Mouse (Mus musculus): ENCODE measurements around the gene Mink1. TPM values are rescaled to one million over a fixed set of nuclear protein-coding genes. Genes with fewer than 3 reads are reported as not detected.
A peak's percentile ranks its signal among the peaks of the same experiment; 100 is the strongest.

Mink1 gene
- polyA plus RNA-seq, 1 experiment: 151 TPM

DNA sequence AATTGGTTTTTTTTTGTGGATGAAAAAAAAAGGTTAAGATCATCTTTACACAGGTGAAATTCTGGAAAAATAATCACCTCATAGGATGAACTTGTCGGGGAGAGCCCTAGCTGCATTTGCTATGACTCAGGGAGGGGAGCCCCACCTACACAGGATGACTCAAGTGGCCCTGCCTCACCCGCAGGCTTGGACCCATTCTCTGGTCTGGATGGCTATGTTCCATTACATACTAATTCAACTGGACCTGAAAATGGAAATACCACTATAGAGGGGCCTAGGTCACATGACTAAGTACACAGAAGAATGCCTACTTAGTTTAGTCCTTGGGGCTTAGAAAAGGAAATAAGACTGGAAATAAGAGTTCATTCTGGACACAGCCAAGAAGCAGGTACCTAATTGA lies 88.7 kb downstream of the Mink1 start:
- Histone ChIP-seq H3K36me3 (ENCODE audit: control insufficient read depth, insufficient read depth, low read length) (peaks cover 44% of the 10 kb centered on the region), H3K27ac (ENCODE audit: control insufficient read depth, insufficient read depth, low read length) (peak overlapping the region; percentile 84; the same call in 1 of the 2 replicates), H3K4me1 (replicated peaks; ENCODE audit: control insufficient read depth, insufficient read depth, low read length) (peaks cover 34% of the 10 kb centered on the region), H3K27me3 (ENCODE audit: control insufficient read depth, insufficient read depth, low read length) (no peaks in the 10 kb centered on the region), H3K4me3 (ENCODE audit: control insufficient read depth, insufficient read depth, low read length) (peak overlapping the region; percentile 10; the same call in 1 of the 2 replicates)
- TF ChIP-seq POLR2A (IDR thresholded peaks at IDR 0.05; ENCODE audit: control insufficient read depth, extremely low read depth, insufficient read depth, low read length, poor library complexity): no peak
- no peak for TF ChIP-seq CTCF (IDR thresholded peaks at IDR 0.05; ENCODE audit: borderline replicate concordance, control insufficient read depth, extremely low read depth, insufficient read depth, low read length, poor library complexity)
- 70% methylated on average over 2 of the region's 2 CpGs for WGBS
- DNase-seq: peak; percentile 7

DNA sequence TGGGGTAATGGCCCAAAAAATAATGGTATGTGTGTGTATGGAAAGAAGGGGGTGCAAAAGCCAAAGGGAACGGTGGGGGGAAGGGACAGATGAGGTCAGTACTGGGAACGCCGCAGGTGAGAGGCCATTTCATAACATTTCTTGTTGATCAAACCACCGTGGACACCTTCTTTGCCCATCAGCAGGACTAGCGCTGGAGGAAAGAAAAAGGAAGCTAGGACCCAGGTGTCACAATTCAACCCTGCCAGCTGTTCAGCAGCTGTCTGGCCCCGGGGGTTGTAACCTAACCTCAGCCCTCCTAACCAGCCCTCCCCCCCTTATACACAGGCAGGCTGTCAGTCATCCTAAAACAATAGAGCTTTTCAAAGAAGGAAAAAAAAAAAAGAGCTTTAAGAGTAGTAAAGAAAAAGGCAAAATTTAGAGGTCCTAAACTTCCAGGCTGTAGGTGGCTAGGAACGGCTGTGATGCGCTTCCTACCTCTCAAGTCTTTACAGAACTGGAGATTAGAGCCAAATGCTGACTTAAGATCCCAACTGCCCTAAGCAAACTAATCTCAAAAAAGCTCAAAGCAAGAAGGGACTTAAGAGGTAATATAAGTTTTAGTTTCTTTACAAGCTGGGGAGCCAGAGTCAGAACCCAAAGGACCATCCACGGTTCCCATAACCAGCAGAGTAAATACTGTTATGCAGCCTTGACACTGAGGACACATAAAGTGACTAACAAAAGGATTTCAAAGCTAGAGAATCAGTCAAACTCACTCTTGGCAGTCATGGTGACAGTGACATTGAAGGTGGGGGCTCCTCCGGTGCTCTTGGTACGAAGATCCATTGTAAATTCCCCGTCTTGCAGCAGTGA lies 89.6 kb downstream of the Mink1 start:
- DNase-seq: peak; percentile 65
- TF ChIP-seq POLR2A (IDR thresholded peaks at IDR 0.05; ENCODE audit: control insufficient read depth, extremely low read depth, insufficient read depth, low read length, poor library complexity): no peak
- no peak for TF ChIP-seq CTCF (IDR thresholded peaks at IDR 0.05; ENCODE audit: borderline replicate concordance, control insufficient read depth, extremely low read depth, insufficient read depth, low read length, poor library complexity)
- Histone ChIP-seq H3K4me3 (ENCODE audit: control insufficient read depth, insufficient read depth, low read length) (peak overlapping the region; percentile 100), H3K27ac (ENCODE audit: control insufficient read depth, insufficient read depth, low read length) (peak overlapping the region; percentile 99), H3K36me3 (ENCODE audit: control insufficient read depth, insufficient read depth, low read length) (peaks cover 44% of the 10 kb centered on the region), H3K27me3 (ENCODE audit: control insufficient read depth, insufficient read depth, low read length) (no peaks in the 10 kb centered on the region), H3K4me1 (replicated peaks; ENCODE audit: control insufficient read depth, insufficient read depth, low read length) (peaks cover 40% of the 10 kb centered on the region)
- WGBS: 24% methylated on average over 12 of the region's 12 CpGs

DNA sequence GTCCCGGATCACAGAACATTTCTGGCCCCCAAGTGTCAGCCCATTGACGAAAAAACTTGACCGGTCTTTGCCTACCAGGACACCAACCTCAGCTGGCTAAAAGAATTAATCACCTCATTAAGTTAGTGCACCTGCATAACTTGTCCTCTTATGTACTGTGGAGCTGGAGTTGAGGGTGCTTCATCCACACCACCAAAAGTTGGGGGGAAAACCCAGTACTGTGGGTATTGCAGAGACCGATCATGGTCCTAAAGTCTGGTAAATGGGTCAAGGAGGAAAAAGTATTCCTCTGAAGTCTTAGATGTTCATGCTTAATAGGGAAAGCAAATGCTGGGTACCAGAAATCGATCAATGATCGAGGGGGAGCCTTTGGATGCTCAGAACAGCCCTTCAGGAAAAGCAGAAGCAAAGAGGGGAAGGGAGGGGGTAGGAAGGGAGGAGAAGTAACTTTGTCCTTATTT lies 90.2 kb downstream of the Mink1 start:
- Histone ChIP-seq H3K4me3 (ENCODE audit: control insufficient read depth, insufficient read depth, low read length) (peak overlapping the region; percentile 100), H3K27ac (ENCODE audit: control insufficient read depth, insufficient read depth, low read length) (peak overlapping the region; percentile 99), H3K27me3 (ENCODE audit: control insufficient read depth, insufficient read depth, low read length) (no peaks in the 10 kb centered on the region), H3K4me1 (replicated peaks; ENCODE audit: control insufficient read depth, insufficient read depth, low read length) (peaks cover 46% of the 10 kb centered on the region), H3K36me3 (ENCODE audit: control insufficient read depth, insufficient read depth, low read length) (peaks cover 44% of the 10 kb centered on the region)
- WGBS: 7% methylated on average over 6 of the region's 6 CpGs
- DNase-seq: no peak
- TF ChIP-seq POLR2A (IDR thresholded peaks at IDR 0.05; ENCODE audit: control insufficient read depth, extremely low read depth, insufficient read depth, low read length, poor library complexity) (no peak), CTCF (IDR thresholded peaks at IDR 0.05; ENCODE audit: borderline replicate concordance, control insufficient read depth, extremely low read depth, insufficient read depth, low read length, poor library complexity) (no peak)

DNA sequence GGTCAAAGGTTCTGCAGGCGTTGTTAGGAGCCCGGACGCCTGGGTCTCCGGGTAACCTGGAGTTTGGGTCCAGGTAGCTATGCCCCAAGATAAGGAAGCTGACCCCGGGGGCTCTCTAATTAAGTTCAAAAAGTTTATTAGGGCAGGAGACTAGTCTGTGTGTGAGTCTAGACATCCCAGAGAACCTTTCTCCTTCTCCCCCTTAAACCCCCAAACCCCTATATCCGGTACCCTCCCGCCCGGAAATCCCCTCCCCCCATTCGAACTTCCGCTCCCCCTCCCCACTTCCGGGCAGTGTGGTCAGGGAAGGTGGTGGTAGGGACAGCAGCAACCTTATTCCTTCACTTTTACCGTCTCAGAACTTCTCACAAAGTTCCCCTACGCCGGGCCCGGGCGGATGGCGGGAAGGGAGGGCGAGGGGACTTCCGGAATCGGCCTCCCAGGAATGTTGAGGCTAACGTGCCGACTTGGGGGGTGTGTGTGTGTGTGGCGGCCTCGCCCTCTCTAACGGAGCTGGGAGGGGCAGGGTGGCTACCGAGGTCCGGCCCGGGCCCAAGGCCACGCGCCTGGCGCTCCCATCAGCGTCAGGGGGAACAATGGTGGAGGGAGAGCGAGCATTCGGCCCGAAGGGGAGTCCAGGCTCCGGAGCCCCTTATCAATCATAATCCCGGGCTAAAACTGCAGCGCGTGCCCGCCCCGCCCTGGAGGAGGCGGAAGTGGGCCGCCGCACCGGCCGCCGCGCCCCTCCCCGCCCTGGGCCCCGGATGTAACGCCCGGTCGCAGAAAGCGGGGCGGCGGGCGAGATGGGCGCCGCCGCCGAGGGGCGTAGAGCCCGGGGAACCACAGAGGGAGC lies 90.9 kb downstream of the Mink1 start:
- Histone ChIP-seq H3K36me3 (ENCODE audit: control insufficient read depth, insufficient read depth, low read length) (peaks cover 44% of the 10 kb centered on the region), H3K4me3 (ENCODE audit: control insufficient read depth, insufficient read depth, low read length) (peak overlapping the region; percentile 100), H3K27me3 (ENCODE audit: control insufficient read depth, insufficient read depth, low read length) (no peaks in the 10 kb centered on the region), H3K27ac (ENCODE audit: control insufficient read depth, insufficient read depth, low read length) (peak overlapping the region; percentile 99), H3K4me1 (replicated peaks; ENCODE audit: control insufficient read depth, insufficient read depth, low read length) (peaks cover 53% of the 10 kb centered on the region)
- DNase-seq: peak; percentile 81
- TF ChIP-seq POLR2A (IDR thresholded peaks at IDR 0.05; ENCODE audit: control insufficient read depth, extremely low read depth, insufficient read depth, low read length, poor library complexity) (no peak), CTCF (IDR thresholded peaks at IDR 0.05; ENCODE audit: borderline replicate concordance, control insufficient read depth, extremely low read depth, insufficient read depth, low read length, poor library complexity) (peak; percentile 29; the same call in 1 of the 2 replicates)
- under 1% methylated on average over 63 of the region's 63 CpGs for WGBS

DNA sequence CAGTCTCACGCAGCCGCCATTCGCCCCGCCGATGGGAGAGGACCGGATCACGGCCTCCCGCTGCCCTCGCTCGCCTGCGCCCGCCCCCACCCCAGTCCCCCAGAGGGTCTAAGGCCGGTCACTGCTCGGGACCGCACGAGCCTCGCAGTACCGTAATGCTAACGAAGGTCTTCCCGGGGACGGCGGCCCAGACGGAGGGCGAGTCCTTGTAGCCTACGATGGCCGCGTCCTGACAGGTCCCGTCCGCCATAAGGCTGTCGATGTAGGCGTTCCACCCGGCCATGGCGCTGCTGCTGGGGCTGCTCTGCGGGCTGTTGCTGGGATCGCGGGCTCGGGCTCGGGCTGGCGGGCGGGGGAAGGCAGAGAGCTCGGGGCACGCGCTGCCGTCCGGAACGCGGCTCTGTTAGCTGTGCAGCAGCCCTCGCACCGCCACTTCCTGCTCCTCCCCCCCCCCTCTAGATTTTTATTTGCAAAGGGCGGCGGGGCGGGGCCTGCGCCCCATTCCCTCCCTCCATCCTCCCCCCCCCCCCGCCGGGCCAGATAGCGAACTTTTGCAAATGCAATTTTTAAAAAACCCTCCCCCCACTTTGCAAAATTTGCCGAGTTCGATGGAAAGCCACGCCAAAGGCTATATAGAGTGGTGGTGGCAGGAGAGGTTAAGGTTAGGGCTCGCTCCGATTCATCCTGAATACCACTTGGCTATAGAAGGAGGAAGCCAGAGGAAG lies 91.7 kb downstream of the Mink1 start, which contains the start of gene Pfn1:
TSS of gene Pfn1 (minus strand) at position 447 of the 725 bp plus-strand sequence.
- TF ChIP-seq CTCF (IDR thresholded peaks at IDR 0.05; ENCODE audit: borderline replicate concordance, control insufficient read depth, extremely low read depth, insufficient read depth, low read length, poor library complexity) (0 out of 2 replicates have a peak, but pooled peaks have one; percentile 19), POLR2A (IDR thresholded peaks at IDR 0.05; ENCODE audit: control insufficient read depth, extremely low read depth, insufficient read depth, low read length, poor library complexity) (peak; percentile 93)
- H3K4me3 ChIP-seq (ENCODE audit: control insufficient read depth, insufficient read depth, low read length): peak within 1 kb of the TSS; percentile 100
- under 1% methylated on average over 61 of the region's 61 CpGs for WGBS
- peaks cover 37% of the 10 kb centered on the region for H3K36me3 ChIP-seq (ENCODE audit: control insufficient read depth, insufficient read depth, low read length)
- DNase-seq: peak; percentile 79
- no peaks in the 10 kb centered on the region for H3K27me3 ChIP-seq (ENCODE audit: control insufficient read depth, insufficient read depth, low read length)
- H3K4me1 ChIP-seq (replicated peaks; ENCODE audit: control insufficient read depth, insufficient read depth, low read length): peaks cover 53% of the 10 kb centered on the region
- peak within 1 kb of the TSS; percentile 99 for H3K27ac ChIP-seq (ENCODE audit: control insufficient read depth, insufficient read depth, low read length)

Data from thymus, adult 2 months (tissue).